Mouse (Mus musculus): Measurements from ENCODE around the gene Rpusd2. TPM values are rescaled to one million over a fixed set of nuclear protein-coding genes. Genes with fewer than 3 reads are reported as not detected.

Rpusd2 gene
- total and polyA plus RNA-seq, 3 experiments: 15.5 to 18.6 TPM; not detected in 1

GRCm38 (mm10) chr2:119017647-119018046 lies 16.9 kb upstream of the Rpusd2 start (continued):
- TF ChIP-seq CHD2 (IDR thresholded peaks at IDR 0.05; ENCODE audit: low read length): no peak

DNA sequence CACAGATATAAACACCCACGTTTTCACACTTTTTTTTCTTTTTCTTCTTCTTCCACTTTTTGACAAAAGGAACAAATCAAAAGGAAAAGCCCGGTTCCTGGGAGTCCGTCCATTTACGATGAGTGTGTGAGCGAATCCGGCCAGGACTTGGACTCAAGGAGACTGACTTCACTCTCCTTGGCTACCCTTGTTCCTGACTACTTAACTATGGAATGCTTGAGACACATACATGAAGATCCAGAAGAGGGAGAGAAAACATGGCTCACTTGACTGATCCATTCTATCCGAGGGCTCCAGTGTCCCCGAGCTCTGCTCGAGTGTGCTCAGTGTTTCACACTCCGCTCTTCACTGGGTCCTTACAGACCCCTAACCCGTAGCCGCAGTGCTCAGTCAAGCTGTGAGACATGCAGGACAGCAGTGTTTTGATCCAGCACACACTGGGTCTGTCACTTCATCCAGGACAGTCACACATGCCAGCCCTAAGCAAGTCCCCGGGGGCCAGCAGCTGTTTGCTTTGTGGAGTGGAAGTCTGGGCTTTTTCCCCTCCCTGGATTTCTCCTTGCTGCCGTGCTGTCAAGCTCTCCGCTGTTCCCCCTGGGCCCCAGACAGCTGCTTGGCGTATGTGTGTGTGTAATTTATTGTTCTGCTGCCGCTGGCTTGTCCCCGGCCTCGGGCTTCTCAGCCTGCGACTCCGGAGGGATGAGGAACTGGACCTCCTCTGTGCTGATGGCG lies 16.0 kb upstream of the Rpusd2 start:
- Histone ChIP-seq H3K36me3 (ENCODE audit: control insufficient read depth in 1 of 2, insufficient read depth in 2 of 2, low read length in 2 of 2) (peaks cover 4 to 5% of the 10 kb centered on the region in 2 experiments), H3K4me3 (ENCODE audit: control insufficient read depth in 1 of 2, insufficient read depth in 1 of 2, low read depth in 2 of 2, low read length in 2 of 2) (no peak overlapping the region), H3K79me2 (ENCODE audit: control insufficient read depth, insufficient read depth, low read length, poor library complexity) (no peaks in the 10 kb centered on the region), H3K4me1 (ENCODE audit: control insufficient read depth in 1 of 2, insufficient read depth in 2 of 2, low read length in 2 of 2) (peaks cover 0 to 13% of the 10 kb centered on the region in 2 experiments; a peak in 2 of 4 replicates), H3K9me3 (replicated peaks; ENCODE audit: insufficient read depth, low read length) (no peaks in the 10 kb centered on the region), H3K27ac (ENCODE audit: control insufficient read depth, low read depth, low read length) (no peak overlapping the region), H3K27me3 (ENCODE audit: control insufficient read depth in 1 of 2, insufficient read depth in 2 of 2, low read length in 2 of 2) (no peaks in the 10 kb centered on the region), H3K9ac (ENCODE audit: control insufficient read depth, low read depth, low read length, poor library complexity, severe bottlenecking) (no peak overlapping the region)
- no peak for DNase-seq (ENCODE audit: low read depth, low spot score)
- no peak for TF ChIP-seq NELFE (IDR thresholded peaks at IDR 0.05; ENCODE audit: low read depth, low read length)
- no peak for TF ChIP-seq GATA1 (IDR thresholded peaks at IDR 0.05; ENCODE audit: low read depth, low read length)
- no peak for TF ChIP-seq ZKSCAN1 (IDR thresholded peaks at IDR 0.05; ENCODE audit: low read depth, low read length)
- TF ChIP-seq NRF1 (IDR thresholded peaks at IDR 0.05; ENCODE audit: insufficient read depth, low read depth, low read length, poor library complexity, severe bottlenecking): no peak
- no peak for TF ChIP-seq RCOR1 (IDR thresholded peaks at IDR 0.05; ENCODE audit: low read depth, low read length)

- peaks cover 4 to 10% of the 10 kb centered on the region in 2 experiments for H3K36me3 ChIP-seq (ENCODE audit: control insufficient read depth in 1 of 2, insufficient read depth in 2 of 2, low read length in 2 of 2)
These were observed 15.5 kb upstream of the Rpusd2 start for GRCm38 (mm10) chr2:119019131-119019530.

DNA sequence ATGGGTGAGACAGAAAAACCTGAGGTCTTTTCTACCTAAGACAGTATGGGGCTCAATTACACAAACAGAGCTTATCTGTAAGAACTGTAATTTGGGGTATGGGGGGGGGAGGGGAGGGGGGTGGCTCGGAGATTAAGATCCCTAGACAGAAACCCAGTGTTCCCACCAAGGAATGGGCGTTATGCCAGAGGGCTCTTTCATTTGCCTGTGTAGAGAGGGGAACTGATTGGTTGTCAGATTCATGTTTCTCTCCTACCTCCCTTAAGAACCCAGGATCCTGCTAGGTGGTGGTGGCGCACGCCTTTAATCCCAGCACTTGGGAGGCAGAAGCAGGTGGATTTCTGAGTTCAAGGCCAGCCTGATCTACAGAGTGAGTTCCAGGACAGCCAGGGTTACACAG lies 15.1 kb upstream of the Rpusd2 start:
- Histone ChIP-seq H3K27me3 (ENCODE audit: control insufficient read depth in 1 of 2, insufficient read depth in 2 of 2, low read length in 2 of 2) (no peaks in the 10 kb centered on the region), H3K9ac (ENCODE audit: control insufficient read depth, low read depth, low read length, poor library complexity, severe bottlenecking) (no peak overlapping the region), H3K4me1 (ENCODE audit: control insufficient read depth in 1 of 2, insufficient read depth in 2 of 2, low read length in 2 of 2) (peaks cover 3 to 20% of the 10 kb centered on the region in 2 experiments), H3K9me3 (replicated peaks; ENCODE audit: insufficient read depth, low read length) (no peaks in the 10 kb centered on the region), H3K79me2 (ENCODE audit: control insufficient read depth, insufficient read depth, low read length, poor library complexity) (no peaks in the 10 kb centered on the region), H3K27ac (ENCODE audit: control insufficient read depth, low read depth, low read length) (no peak overlapping the region), H3K36me3 (ENCODE audit: control insufficient read depth in 1 of 2, insufficient read depth in 2 of 2, low read length in 2 of 2) (peaks cover 4 to 14% of the 10 kb centered on the region in 2 experiments), H3K4me3 (ENCODE audit: control insufficient read depth in 1 of 2, insufficient read depth in 1 of 2, low read depth in 2 of 2, low read length in 2 of 2) (no peak overlapping the region)
- no peak for DNase-seq (ENCODE audit: low read depth, low spot score)
- no peak for TF ChIP-seq HCFC1 (IDR thresholded peaks at IDR 0.05; ENCODE audit: low read depth, low read length)

More at GRCm38 (mm10) chr2:119019131-119019530, 15.5 kb upstream of the Rpusd2 start:
- no peaks in the 10 kb centered on the region for H3K9me3 ChIP-seq (replicated peaks; ENCODE audit: insufficient read depth, low read length)
- H3K27ac ChIP-seq (ENCODE audit: control insufficient read depth, low read depth, low read length): no peak overlapping the region
- peaks cover under 1 to 16% of the 10 kb centered on the region in 2 experiments; a peak in 3 of 4 replicates for H3K4me1 ChIP-seq (ENCODE audit: control insufficient read depth in 1 of 2, insufficient read depth in 2 of 2, low read length in 2 of 2)
- no peaks in the 10 kb centered on the region for H3K27me3 ChIP-seq (ENCODE audit: control insufficient read depth in 1 of 2, insufficient read depth in 2 of 2, low read length in 2 of 2)
- H3K79me2 ChIP-seq (ENCODE audit: control insufficient read depth, insufficient read depth, low read length, poor library complexity): no peaks in the 10 kb centered on the region
- DNase-seq (ENCODE audit: low read depth, low spot score): no peak
- no peak for TF ChIP-seq MYC (IDR thresholded peaks at IDR 0.05; ENCODE audit: low read depth, low read length)
- H3K4me3 ChIP-seq (ENCODE audit: control insufficient read depth in 1 of 2, insufficient read depth in 1 of 2, low read depth in 2 of 2, low read length in 2 of 2): no peak overlapping the region
- no peak overlapping the region for H3K9ac ChIP-seq (ENCODE audit: control insufficient read depth, low read depth, low read length, poor library complexity, severe bottlenecking)

All from MEL (cell line).